Mouse (Mus musculus): ENCODE measurements around the gene Zfp697.
"Not testable (repeated sequence)": the region's sequence is repeated elsewhere in the genome, so short reads cannot be mapped to it uniquely, and the experiment has no call there.

DNA sequence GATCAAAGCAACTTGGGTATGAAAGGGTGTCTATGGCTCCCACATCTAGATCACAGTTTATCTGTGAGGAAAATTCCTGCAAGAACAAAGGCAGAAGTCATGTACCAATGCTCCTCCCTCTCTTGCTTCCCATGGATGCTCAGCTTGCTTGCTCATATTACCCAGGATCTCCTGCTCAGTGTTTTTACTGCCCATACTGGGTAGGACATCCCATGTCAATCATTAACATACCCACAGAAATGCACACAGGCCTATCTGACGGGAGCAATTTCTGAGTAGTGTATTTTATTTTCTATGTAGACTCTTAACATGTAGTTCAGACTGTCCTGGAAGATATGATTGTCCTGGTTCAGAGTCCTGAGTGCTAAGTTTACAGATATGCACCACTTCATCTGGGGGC lies 88.8 kb downstream of the Zfp697 start:
- not testable (repeated sequence) for TF ChIP-seq POLR2A, CTCF (IDR thresholded peaks at IDR 0.05; ENCODE audit: insufficient read depth, low read depth, low read length)

Data from olfactory bulb, adult 2 months (tissue).